Mouse (Mus musculus): ENCODE results near the gene Ggt6. TPM values are rescaled to one million over a fixed set of nuclear protein-coding genes. Genes with fewer than 3 reads are reported as not detected.

The Ggt6 gene
- polyA plus RNA-seq, 1 experiment: 7.0 TPM

- H3K4me3 ChIP-seq (replicated peaks; ENCODE audit: extremely low read depth, low read depth, low read length): no peak overlapping the region
- TF ChIP-seq CTCF (IDR thresholded peaks at IDR 0.05; ENCODE audit: insufficient read depth, low read length) (no peak), POLR2A (IDR thresholded peaks at IDR 0.05; ENCODE audit: borderline replicate concordance, extremely low read depth, low read depth, low read length) (no peak)
- no peak for DNase-seq
- WGBS: 61% methylated on average over 5 of the region's 5 CpGs
- 0 out of 2 replicates have a peak, but pooled peaks cover 2% of the 10 kb centered on the region for H3K4me1 ChIP-seq (ENCODE audit: control insufficient read depth, insufficient read depth, low read length)
These were observed 18.7 kb upstream of the Ggt6 start for GRCm38 (mm10) chr11:72416666-72417065.

DNA sequence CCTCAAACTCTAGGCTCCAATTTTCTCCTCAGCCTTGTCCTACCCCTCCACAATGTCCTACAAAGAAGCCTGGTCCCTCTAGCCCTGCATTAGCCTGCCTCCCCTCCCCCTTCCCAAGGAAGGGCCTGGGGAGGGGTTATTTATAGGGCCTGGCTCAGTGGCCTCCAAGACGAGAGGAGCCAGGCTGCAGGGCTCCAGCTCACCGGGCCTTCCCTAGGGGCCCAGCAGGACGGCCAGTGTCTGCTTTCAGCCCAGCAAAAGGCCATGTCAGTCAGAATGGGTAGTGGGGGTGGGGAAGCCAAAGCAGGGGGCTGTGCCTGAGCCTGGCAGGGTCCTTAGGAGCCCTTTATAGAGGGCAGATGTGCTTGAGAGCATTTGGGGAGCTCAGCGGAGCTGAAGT, 17.9 kb upstream of the Ggt6 start:
- no peaks in the 10 kb centered on the region for H3K4me1 ChIP-seq (ENCODE audit: control insufficient read depth, insufficient read depth, low read length)
- TF ChIP-seq CTCF (IDR thresholded peaks at IDR 0.05; ENCODE audit: insufficient read depth, low read length): no peak
- TF ChIP-seq POLR2A (IDR thresholded peaks at IDR 0.05; ENCODE audit: borderline replicate concordance, extremely low read depth, low read depth, low read length): no peak
- WGBS: 57% methylated on average over 4 of the region's 4 CpGs
- no peak for DNase-seq
- no peak overlapping the region for H3K4me3 ChIP-seq (replicated peaks; ENCODE audit: extremely low read depth, low read depth, low read length)

DNA sequence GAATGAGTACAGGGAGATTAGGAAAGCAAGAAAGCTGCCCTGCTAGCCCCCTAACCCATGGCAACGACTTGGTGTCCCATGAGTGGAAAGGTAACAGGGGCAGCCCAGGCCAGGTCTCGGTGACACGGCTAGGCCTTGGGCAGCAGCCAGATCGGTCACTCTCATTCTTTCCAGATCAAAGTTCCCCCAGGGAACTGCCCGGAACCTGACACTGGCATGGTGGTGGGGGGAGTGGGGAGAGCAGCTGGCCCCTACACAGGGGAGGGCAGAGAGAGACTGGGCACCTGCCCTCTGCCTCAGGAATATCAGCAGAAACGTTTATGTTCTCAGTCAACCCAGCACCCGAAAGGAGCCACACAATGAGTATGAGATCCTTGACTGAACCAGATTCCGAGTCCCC, 17.1 kb upstream of the Ggt6 start:
- 56% methylated on average over 8 of the region's 8 CpGs for WGBS
- Histone ChIP-seq H3K4me1 (ENCODE audit: control insufficient read depth, insufficient read depth, low read length) (no peaks in the 10 kb centered on the region), H3K4me3 (replicated peaks; ENCODE audit: extremely low read depth, low read depth, low read length) (no peak overlapping the region)
- no peak for DNase-seq
- no peak for TF ChIP-seq POLR2A (IDR thresholded peaks at IDR 0.05; ENCODE audit: borderline replicate concordance, extremely low read depth, low read depth, low read length)
- no peak for TF ChIP-seq CTCF (IDR thresholded peaks at IDR 0.05; ENCODE audit: insufficient read depth, low read length)

GRCm38 (mm10) chr11:72419006-72419405, 16.3 kb upstream of the Ggt6 start:
- TF ChIP-seq POLR2A (IDR thresholded peaks at IDR 0.05; ENCODE audit: borderline replicate concordance, extremely low read depth, low read depth, low read length): no peak
- TF ChIP-seq CTCF (IDR thresholded peaks at IDR 0.05; ENCODE audit: insufficient read depth, low read length): no peak
- DNase-seq: no peak
- 81% methylated on average over 6 of the region's 6 CpGs for WGBS
- no peak overlapping the region for H3K4me3 ChIP-seq (replicated peaks; ENCODE audit: extremely low read depth, low read depth, low read length)
- no peaks in the 10 kb centered on the region for H3K4me1 ChIP-seq (ENCODE audit: control insufficient read depth, insufficient read depth, low read length)

DNA sequence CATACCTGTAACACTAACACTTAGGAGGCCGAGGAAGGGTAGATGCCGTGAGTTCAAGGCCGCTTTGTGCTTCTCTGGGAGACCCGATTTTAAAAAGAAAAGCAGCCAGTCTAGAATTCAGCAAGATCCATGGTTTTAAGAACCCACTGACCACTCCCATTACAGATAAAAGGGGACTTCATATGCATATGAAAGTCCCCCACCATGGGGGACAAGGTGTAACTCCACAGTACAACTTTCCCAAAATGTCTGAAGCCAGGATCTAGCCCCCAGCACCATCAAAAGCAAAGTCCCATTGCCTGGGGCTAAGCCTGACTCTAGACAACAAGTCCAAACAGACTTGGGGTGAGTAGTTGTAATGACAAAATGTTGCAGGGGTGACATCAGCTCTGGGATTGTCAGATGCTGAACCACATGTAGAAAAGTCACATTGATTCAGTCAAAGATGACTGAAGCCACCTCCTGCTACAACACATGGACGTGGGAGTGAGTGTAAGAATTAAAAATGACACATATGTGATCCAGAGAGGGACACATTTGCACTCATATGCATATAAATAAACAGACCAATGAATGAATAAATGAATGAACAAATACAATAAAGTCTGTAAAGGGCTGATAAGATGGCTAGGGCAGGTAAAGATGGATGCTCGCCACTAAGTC, 14.7 kb upstream of the Ggt6 start:
- no peaks in the 10 kb centered on the region for H3K4me1 ChIP-seq (ENCODE audit: control insufficient read depth, insufficient read depth, low read length)
- H3K4me3 ChIP-seq (replicated peaks; ENCODE audit: extremely low read depth, low read depth, low read length): no peak overlapping the region
- no peak for DNase-seq
- WGBS: 88% methylated on average over 6 of the region's 6 CpGs
- TF ChIP-seq CTCF (IDR thresholded peaks at IDR 0.05; ENCODE audit: insufficient read depth, low read length) (no peak), POLR2A (IDR thresholded peaks at IDR 0.05; ENCODE audit: borderline replicate concordance, extremely low read depth, low read depth, low read length) (no peak)

GRCm38 (mm10) chr11:72421518-72422278, 13.6 kb upstream of the Ggt6 start:
- TF ChIP-seq CTCF (IDR thresholded peaks at IDR 0.05; ENCODE audit: insufficient read depth, low read length) (no peak), POLR2A (IDR thresholded peaks at IDR 0.05; ENCODE audit: borderline replicate concordance, extremely low read depth, low read depth, low read length) (no peak)
- no peak overlapping the region for H3K4me3 ChIP-seq (replicated peaks; ENCODE audit: extremely low read depth, low read depth, low read length)
- WGBS: 85% methylated on average over 11 of the region's 11 CpGs

GRCm38 (mm10) chr11:72423686-72424085, 11.6 kb upstream of the Ggt6 start:
- TF ChIP-seq CTCF (IDR thresholded peaks at IDR 0.05; ENCODE audit: insufficient read depth, low read length) (no peak), POLR2A (IDR thresholded peaks at IDR 0.05; ENCODE audit: borderline replicate concordance, extremely low read depth, low read depth, low read length) (no peak)
- WGBS: 69% methylated on average over 4 of the region's 4 CpGs
- Histone ChIP-seq H3K4me3 (replicated peaks; ENCODE audit: extremely low read depth, low read depth, low read length) (no peak overlapping the region), H3K4me1 (ENCODE audit: control insufficient read depth, insufficient read depth, low read length) (no peaks in the 10 kb centered on the region)
- DNase-seq: no peak

More at GRCm38 (mm10) chr11:72421518-72422278, 13.6 kb upstream of the Ggt6 start:
- DNase-seq: no peak
- H3K4me1 ChIP-seq (ENCODE audit: control insufficient read depth, insufficient read depth, low read length): no peaks in the 10 kb centered on the region

- TF ChIP-seq POLR2A (IDR thresholded peaks at IDR 0.05; ENCODE audit: borderline replicate concordance, extremely low read depth, low read depth, low read length): no peak
- TF ChIP-seq CTCF (IDR thresholded peaks at IDR 0.05; ENCODE audit: insufficient read depth, low read length): no peak
These were observed 10.1 kb upstream of the Ggt6 start for GRCm38 (mm10) chr11:72425201-72425600.

DNA sequence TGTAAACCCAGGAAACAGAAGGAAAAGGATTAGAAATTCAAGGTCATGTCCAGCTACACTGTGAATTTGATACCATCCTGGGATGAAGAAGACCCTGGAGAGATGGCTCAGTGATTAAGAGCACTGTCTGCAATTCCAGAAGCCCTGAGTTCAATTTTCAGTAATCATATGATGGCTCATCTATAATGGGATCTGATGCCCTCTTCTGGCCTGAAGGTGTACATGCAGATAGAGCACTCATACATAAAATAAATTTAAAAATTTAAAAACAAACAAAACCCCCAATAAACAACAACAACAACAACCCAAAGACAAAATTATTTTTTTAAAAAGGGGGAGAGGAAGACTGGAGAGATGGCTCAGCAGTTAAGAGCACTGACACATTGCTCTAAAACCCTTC, 8.4 kb upstream of the Ggt6 start:
- no peaks in the 10 kb centered on the region for H3K4me1 ChIP-seq (ENCODE audit: control insufficient read depth, insufficient read depth, low read length)
- TF ChIP-seq POLR2A (IDR thresholded peaks at IDR 0.05; ENCODE audit: borderline replicate concordance, extremely low read depth, low read depth, low read length): no peak
- DNase-seq: no peak
- no peak overlapping the region for H3K4me3 ChIP-seq (replicated peaks; ENCODE audit: extremely low read depth, low read depth, low read length)

More at GRCm38 (mm10) chr11:72425201-72425600, 10.1 kb upstream of the Ggt6 start:
- Histone ChIP-seq H3K4me1 (ENCODE audit: control insufficient read depth, insufficient read depth, low read length) (no peaks in the 10 kb centered on the region), H3K4me3 (replicated peaks; ENCODE audit: extremely low read depth, low read depth, low read length) (no peak overlapping the region)
- DNase-seq: no peak

- Histone ChIP-seq H3K4me1 (ENCODE audit: control insufficient read depth, insufficient read depth, low read length) (no peaks in the 10 kb centered on the region), H3K4me3 (replicated peaks; ENCODE audit: extremely low read depth, low read depth, low read length) (no peak overlapping the region)
- 1% methylated on average over 5 of the region's 5 CpGs for WGBS
- peak; percentile 82 for DNase-seq
- peak; percentile 69 for TF ChIP-seq CTCF (IDR thresholded peaks at IDR 0.05; ENCODE audit: insufficient read depth, low read length)
- TF ChIP-seq POLR2A (IDR thresholded peaks at IDR 0.05; ENCODE audit: borderline replicate concordance, extremely low read depth, low read depth, low read length): no peak
These were observed 6.6 kb upstream of the Ggt6 start for GRCm38 (mm10) chr11:72428694-72429093.
